Mouse (Mus musculus) liver, postnatal 0 days (tissue): ENCODE results near the gene Ppif.

Experiments used
- CTCF ChIP-seq: sonication (generic); IDR thresholded peaks from 2 replicates; pipeline ENCODE4 v1.5.1; 2016; ENCODE audit warnings: antibody characterized with exemption, low read depth
- EP300 ChIP-seq: IDR thresholded peaks from 2 replicates; pipeline ENCODE4 v1.6.1; 2016; ENCODE audit warnings: antibody characterized with exemption, low read depth, mild to moderate bottlenecking

DNA sequence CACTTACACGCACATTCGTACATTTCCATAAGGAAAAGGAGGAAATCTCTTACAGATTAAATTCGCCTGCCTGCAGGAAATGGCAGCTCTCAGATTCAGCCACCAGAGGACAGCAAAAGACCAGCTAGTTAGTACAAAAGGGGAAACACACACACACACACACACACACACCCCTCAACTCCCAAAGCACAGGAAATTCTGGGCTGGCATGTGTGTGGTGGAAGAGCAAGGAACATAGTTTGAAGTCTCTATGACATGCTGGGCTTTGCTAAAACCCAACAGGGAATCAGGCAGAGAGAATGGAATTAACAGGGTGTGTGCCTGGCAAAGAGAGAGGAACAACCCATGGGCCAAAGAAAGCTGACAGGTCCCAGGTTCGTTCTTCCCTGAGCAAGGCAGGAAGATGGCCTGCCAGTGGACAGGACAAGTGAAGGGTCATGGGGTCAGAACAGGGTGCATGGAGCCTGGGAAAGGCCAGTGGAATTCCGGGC is 13.8 kb downstream of the Ppif start:
- TF ChIP-seq CTCF (peak; percentile 90), EP300 (no peak)
